Mouse (Mus musculus): ENCODE data around the gene Fat1.

The Fat1 gene

GRCm38 (mm10) chr8:44962572-44963231 lies 27.5 kb downstream of the Fat1 start:
- DNase-seq = no peak

- DNase-seq = no peak
Measured at GRCm38 (mm10) chr8:44967521-44968039, 32.3 kb downstream of the Fat1 start.

DNA sequence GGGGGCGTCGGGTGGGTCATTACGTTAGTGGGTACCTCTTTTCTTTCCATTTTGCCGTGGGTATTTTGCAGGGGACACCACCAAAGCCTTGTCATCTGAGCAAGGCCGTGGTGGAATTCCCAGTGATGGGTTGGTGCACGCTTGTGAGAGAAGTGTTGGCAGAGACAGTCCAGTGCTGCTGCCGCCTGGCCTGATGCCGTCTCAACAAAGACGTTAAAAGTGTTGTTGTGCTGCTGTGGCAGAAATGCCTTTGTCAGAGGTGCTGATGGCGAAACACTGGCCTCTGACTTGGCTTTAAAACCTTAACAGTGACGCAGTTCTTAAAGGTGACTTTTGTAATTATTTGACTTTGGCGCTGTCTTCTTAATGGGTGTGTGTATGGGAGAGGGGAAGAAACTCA lies 34.8 kb downstream of the Fat1 start:
- no peak for DNase-seq

DNA sequence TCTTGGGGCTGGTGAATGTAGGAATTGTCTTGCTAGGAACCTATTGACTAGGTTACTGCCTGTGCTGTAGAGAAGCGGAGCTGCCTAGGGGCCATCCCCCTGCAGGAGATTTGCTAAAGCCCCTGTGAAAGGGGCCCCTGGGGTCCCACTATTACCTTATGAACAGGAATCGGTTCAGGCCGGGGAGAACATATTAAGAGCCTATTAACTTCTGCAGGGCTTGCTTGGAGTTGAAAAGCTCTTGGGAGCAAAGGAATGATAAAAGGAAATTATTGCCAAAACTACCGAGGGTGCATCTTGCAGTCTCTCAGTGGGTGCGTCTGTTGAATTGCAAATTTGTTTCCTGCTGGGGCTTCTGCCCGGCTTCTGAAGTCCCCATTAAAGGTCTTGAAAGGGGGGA lies 36.1 kb downstream of the Fat1 start:
- DNase-seq = no peak

DNA sequence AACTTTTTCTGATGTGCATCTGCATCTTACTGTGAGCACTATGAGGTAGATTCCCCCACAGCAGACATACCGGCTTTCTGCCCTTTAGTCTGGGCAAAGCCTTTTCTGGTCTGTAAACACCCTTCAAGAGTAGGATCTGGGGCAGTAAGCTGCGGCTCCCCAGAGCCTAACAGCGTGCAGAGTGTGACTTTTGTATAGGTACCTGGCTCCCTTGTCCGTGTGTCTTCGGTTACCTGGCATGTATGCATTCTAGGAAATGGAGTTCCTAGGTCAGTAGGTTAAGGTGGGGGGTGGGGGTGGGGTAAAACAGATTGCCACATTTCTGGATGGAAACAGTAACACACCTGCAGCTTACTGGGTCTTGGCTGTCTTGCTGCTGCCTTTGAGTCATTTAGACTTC lies 36.7 kb downstream of the Fat1 start:
- DNase-seq = no peak

- DNase-seq = no peak
Measured at GRCm38 (mm10) chr8:44975113-44975512, 39.9 kb downstream of the Fat1 start.

- DNase-seq = no peak
Measured at GRCm38 (mm10) chr8:44975654-44976053, 40.4 kb downstream of the Fat1 start.

- no peak for DNase-seq
Measured at GRCm38 (mm10) chr8:44978622-44979021, 43.4 kb downstream of the Fat1 start.

GRCm38 (mm10) chr8:44979245-44979644 lies 44.0 kb downstream of the Fat1 start:
- no peak for DNase-seq

GRCm38 (mm10) chr8:44980030-44980429 lies 44.8 kb downstream of the Fat1 start:
- DNase-seq = no peak

DNA sequence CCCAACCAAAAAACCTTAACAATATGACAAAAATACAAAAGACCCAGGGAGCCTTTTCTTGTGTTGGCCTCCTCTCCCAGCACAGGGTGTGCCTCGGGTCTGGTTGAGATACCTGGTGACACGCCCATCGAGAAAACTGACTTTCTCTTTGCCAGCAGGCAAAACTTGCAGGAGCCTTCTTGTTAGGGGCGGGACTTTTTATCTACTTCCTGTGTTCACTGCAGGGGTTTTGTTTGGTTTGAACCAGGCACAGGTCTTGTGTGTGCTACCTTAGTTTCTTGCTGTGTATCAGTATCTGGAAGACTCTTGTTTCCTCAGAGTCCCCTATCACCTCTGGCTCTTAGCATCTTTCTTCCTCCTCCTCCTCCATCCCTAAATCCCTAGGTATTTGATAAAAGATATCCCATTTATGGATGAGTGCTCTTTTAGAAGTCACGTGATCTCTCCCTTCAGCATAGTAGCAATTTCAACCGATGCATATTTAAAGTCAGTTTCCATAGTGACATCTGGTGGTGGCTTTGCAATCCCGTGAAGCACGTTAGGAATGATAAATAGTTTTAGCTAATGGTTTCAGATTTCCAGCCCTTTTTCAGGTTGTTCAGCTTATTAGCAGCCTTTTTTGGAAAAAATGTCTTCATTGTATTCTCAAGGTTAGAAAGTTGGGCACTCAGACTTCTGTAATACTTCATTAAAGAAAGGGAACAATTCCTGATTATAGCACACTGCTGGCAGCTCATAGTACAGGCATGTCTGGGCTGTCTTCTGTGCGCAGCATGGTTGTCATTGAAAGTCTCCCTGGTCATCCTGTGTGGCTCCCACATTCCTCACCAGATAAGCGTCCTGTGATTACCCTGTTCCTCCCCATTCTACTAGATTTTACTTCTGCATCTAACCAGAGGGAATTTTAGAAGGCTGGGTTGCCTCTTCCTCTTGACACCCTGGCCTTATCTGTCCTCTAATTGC lies 50.4 kb downstream of the Fat1 start:
- DNase-seq = no peak

- no peak for DNase-seq
Measured at GRCm38 (mm10) chr8:44991700-44992487, 56.6 kb downstream of the Fat1 start.

DNA sequence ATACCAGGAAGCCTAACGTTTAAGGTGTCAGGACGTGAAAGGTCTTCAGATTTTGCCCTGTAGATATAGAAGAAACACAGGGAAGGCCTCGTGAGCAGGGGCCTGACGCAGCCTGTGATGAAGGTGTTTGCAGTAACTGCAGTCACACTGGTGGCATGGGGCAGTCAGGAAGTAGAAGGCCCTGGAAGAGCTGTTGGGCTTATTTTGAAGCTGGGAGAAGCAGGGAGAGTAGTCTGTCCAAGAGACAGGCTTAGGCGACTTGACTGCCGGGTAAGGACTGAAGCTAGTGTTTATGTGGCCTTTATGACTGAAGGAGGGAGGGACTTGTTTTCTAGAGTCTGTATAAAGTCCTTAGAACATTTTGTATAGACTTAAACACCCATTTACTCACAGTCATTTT lies 57.4 kb downstream of the Fat1 start:
- no peak for DNase-seq

- no peak for DNase-seq
Measured at GRCm38 (mm10) chr8:44993376-44993775, 58.1 kb downstream of the Fat1 start.

GRCm38 (mm10) chr8:44996493-44996892 lies 61.2 kb downstream of the Fat1 start:
- DNase-seq = no peak

DNA sequence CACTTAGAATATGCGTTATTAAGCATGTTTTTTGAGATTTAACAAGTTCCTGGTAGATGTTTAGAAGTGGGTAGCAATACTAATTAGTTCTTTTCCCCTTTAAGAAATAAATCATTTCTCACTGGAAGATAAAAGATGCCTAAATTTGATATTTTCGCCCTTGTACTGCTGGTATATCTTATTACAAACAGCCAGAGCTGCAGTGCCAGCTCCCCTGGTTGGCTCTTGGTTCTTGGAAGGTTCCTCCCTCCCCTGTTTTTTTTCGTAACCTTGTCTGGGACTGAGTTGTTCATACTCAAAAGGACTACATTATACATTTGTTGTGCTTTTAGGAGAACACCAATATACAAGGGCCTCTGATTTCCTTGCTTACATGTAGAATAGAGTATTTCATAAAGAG lies 62.1 kb downstream of the Fat1 start:
- DNase-seq = no peak

- DNase-seq = no peak
Measured at GRCm38 (mm10) chr8:44997829-44998228, 62.6 kb downstream of the Fat1 start.

- no peak for DNase-seq
Measured at GRCm38 (mm10) chr8:44998275-44998674, 63.0 kb downstream of the Fat1 start.

DNA sequence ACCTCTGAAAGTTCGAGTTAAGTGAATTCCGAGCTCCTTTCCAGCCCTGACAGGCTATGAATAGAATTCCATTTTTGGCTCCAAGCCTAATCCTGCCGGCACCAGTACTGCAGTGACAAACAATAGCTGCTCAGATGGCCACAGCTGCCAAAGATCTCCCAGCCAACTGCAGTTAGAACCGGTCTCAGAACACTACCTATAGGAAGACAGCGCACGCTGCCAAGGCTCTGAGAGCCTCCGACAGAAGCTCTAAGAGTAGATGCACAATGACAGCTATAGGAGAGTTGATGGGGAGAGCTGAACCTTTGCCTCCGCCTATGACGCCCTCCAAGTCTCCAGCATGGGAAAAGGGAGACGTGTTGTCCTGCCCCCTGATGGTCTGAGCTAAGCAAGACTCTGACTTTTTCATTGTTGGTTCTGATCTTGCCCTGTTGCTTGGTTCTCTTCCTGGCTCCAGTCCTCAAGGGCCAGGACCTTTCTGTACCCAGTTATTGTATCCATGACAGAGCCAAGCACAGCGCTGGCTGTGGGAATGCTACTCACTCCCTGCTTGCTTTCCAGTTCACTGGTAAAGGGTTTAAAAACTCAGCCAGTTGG lies 63.5 kb downstream of the Fat1 start:
- DNase-seq = no peak

GRCm38 (mm10) chr8:45001577-45002197 lies 66.4 kb downstream of the Fat1 start:
- DNase-seq = no peak

GRCm38 (mm10) chr8:45002686-45003085 lies 67.4 kb downstream of the Fat1 start:
- no peak for DNase-seq

- DNase-seq = no peak
Measured at GRCm38 (mm10) chr8:45004021-45004420, 68.8 kb downstream of the Fat1 start.
